Mouse (Mus musculus): ENCODE data around the gene Tns4. TPM values are rescaled to one million over a fixed set of nuclear protein-coding genes. Genes with fewer than 3 reads are reported as not detected.

The Tns4 gene
- total RNA-seq, 2 experiments from 2014 or later: not detected

- intact Hi-C loops (cut with DNase I): no loop called here
- DNase-seq: peak; percentile 79
These were observed 65.3 kb downstream of the Tns4 start, which contains the start of gene Top2a for GRCm38 (mm10) chr11:99023500-99024467. Top2a (minus strand) TSS chr11:99024189.

- intact Hi-C loops (cut with DNase I): no loop called here
- DNase-seq: no peak
These were observed 66.0 kb downstream of the Tns4 start for GRCm38 (mm10) chr11:99023094-99023493.

GRCm38 (mm10) chr11:99022384-99022933 lies 66.6 kb downstream of the Tns4 start:
- intact Hi-C loops (cut with DNase I): no loop called here

GRCm38 (mm10) chr11:99019844-99020243 lies 69.3 kb downstream of the Tns4 start:
- intact Hi-C loops (cut with DNase I): no loop called here
- no peak for DNase-seq

More at GRCm38 (mm10) chr11:99022384-99022933, 66.6 kb downstream of the Tns4 start:
- DNase-seq: no peak

Other genes with a start within 250 kb of the Tns4 start
- 10 to 100 TPM; 22.1 to 24.3 TPM for gene Wipf2, start 225.7 kb downstream of the Tns4 start, total RNA-seq (2021)
- gene Cdc6, start 181.5 kb downstream of the Tns4 start, total RNA-seq (2021): 1 to 10 TPM; 1.4 to 1.8 TPM
- gene Rara, start 161.5 kb downstream of the Tns4 start, total RNA-seq (2021): 10 to 100 TPM; 20.3 to 21.5 TPM
- gene Gjd3, start 106.3 kb downstream of the Tns4 start, total RNA-seq (2021): 1 to 10 TPM; 2.2 to 3.4 TPM
- gene Top2a, start 65.1 kb downstream of the Tns4 start, total RNA-seq (2021): 10 to 100 TPM; 28.2 to 28.4 TPM
- gene Igfbp4, start 48.1 kb downstream of the Tns4 start, total RNA-seq (2021): 10 to 100 TPM; 66.1 to 80.1 TPM
- gene Ccr7, start 65.8 kb upstream of the Tns4 start, total RNA-seq (2021): not detected
- gene Smarce1, start 141.7 kb upstream of the Tns4 start, total RNA-seq (2021): 100 to 1,000 TPM; 136 to 140 TPM
- 10 to 100 TPM in 1 of 2 experiments, 1 to 10 TPM in 1; 9.2 to 10.8 TPM for gene Krt222, start 154.8 kb upstream of the Tns4 start, total RNA-seq (2021)
- not detected for gene Krt24, start 196.0 kb upstream of the Tns4 start, total RNA-seq (2021)
- gene Krt25, start 233.6 kb upstream of the Tns4 start, total RNA-seq (2021): not detected
- gene Krt26, start 248.7 kb upstream of the Tns4 start, total RNA-seq (2021): not detected

Data from left cerebral cortex, postnatal 4 days (tissue).